Mouse (Mus musculus): ENCODE results near the gene 1700019N19Rik.

DNA sequence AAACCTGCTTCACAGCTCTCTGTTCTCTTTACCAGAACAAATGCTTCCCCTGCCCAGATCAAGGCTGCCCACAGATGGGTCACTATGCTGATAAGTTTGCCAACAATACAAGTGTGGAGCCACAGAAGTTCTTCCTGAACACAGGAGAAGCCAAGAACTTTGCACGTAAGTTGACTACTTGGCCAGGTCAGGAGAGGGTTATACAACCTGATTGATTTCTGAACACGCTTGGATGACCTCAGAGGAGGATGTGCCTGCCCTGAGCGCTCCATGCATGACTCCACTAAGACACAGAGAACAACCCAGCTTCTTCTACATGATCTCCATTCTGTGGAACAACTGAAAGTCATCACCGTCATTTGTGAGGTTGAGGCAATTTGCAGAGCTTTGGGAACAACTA, 56.1 kb downstream of the 1700019N19Rik start:
- no peak for TF ChIP-seq CTCF (conservative IDR thresholded peaks at IDR 0.05; ENCODE audit: low read length)
- no peak for TF ChIP-seq POU5F1 (IDR thresholded peaks at IDR 0.05; ENCODE audit: borderline replicate concordance, low read length)
